Mouse (Mus musculus) megakaryocyte, adult 5-6 weeks (primary cell): ENCODE measurements at regions not wholly inside any gene's neighbourhood (a gene's known extent, or its start where the extent isn't known, plus 50 kb on each side); places are given as distances from the start of the nearest gene placed in this dataset.
"Not testable (repeated sequence)": the region's sequence is repeated elsewhere in the genome, so short reads cannot be mapped to it uniquely, and the experiment has no call there.

ENCODE experiments used
- ATAC-seq: 2 replicates; pipeline ENCODE4 v1.8.0; 2016; ENCODE audit warnings: mild to moderate bottlenecking, inconsistent platforms; ENCODE audit not compliant: poor library complexity, severe bottlenecking

GRCm38 (mm10) chr12:10445738-10446137 is 55.2 kb downstream of the Rdh14 start:
- ATAC-seq = no peak

GRCm38 (mm10) chr12:10457960-10458655 is 67.5 kb downstream of the Rdh14 start:
- ATAC-seq = no peak

- ATAC-seq = no peak
Observed at GRCm38 (mm10) chr12:10461796-10462195, 71.2 kb downstream of the Rdh14 start.

GRCm38 (mm10) chr12:10462956-10463355 is 72.4 kb downstream of the Rdh14 start:
- ATAC-seq = no peak

- ATAC-seq = no peak
Observed at GRCm38 (mm10) chr12:10473986-10474385, 83.4 kb downstream of the Rdh14 start.

GRCm38 (mm10) chr12:10480781-10481180 is 90.2 kb downstream of the Rdh14 start:
- no peak for ATAC-seq

GRCm38 (mm10) chr12:10482294-10483010 is 91.9 kb downstream of the Rdh14 start:
- no peak for ATAC-seq

- ATAC-seq = no peak
Observed at GRCm38 (mm10) chr12:10506721-10507120, 116.1 kb downstream of the Rdh14 start.

GRCm38 (mm10) chr12:10513526-10513925 is 123.0 kb downstream of the Rdh14 start:
- ATAC-seq = no peak

- no peak for ATAC-seq
Observed at GRCm38 (mm10) chr12:10514278-10514677, 123.7 kb downstream of the Rdh14 start.

GRCm38 (mm10) chr12:10524509-10525286 is 134.1 kb downstream of the Rdh14 start:
- no peak for ATAC-seq

GRCm38 (mm10) chr12:10525934-10526333 is 135.4 kb downstream of the Rdh14 start:
- ATAC-seq = no peak

GRCm38 (mm10) chr12:10529077-10529476 is 138.5 kb downstream of the Rdh14 start:
- ATAC-seq = no peak

GRCm38 (mm10) chr12:10530996-10531395 is 140.4 kb downstream of the Rdh14 start:
- no peak for ATAC-seq

- ATAC-seq = no peak
Observed at GRCm38 (mm10) chr12:10533971-10534370, 143.4 kb downstream of the Rdh14 start.

GRCm38 (mm10) chr12:10536239-10536638 is 145.7 kb downstream of the Rdh14 start:
- no peak for ATAC-seq

- ATAC-seq = no peak
Observed at GRCm38 (mm10) chr12:10537069-10537468, 146.5 kb downstream of the Rdh14 start.

- ATAC-seq = no peak
Observed at GRCm38 (mm10) chr12:10549481-10550201, 159.1 kb downstream of the Rdh14 start.

- not testable (repeated sequence) for ATAC-seq
Observed at GRCm38 (mm10) chr12:10554701-10555100, 164.1 kb downstream of the Rdh14 start.

- no peak for ATAC-seq
Observed at GRCm38 (mm10) chr12:10562966-10563365, 172.4 kb downstream of the Rdh14 start.

- ATAC-seq = no peak
Observed at GRCm38 (mm10) chr12:10567881-10568280, 177.3 kb downstream of the Rdh14 start.
